Mouse (Mus musculus) hindbrain, embryonic 13.5 days (tissue): ENCODE measurements around the gene Ung. TPM values are rescaled to one million over a fixed set of nuclear protein-coding genes. Genes with fewer than 3 reads are reported as not detected.

Source experiments
- ATAC-seq: fragments of 200-750 bp; cut with Nextera tagmentation; 2 replicates; pipeline ENCODE4 v1.8.0; 2017; ENCODE audit warnings: moderate TSS enrichment; ENCODE audit not compliant: low FRiP score
- H3K27ac ChIP-seq: fragments of 300-500 bp; sonication (generic); 2 replicates; pipeline ENCODE4 v1.5.1; 2015; ENCODE audit warnings: inconsistent platforms, mild to moderate bottlenecking, moderate library complexity
- H3K27me3 ChIP-seq: fragments of 300-500 bp; sonication (generic); 2 replicates; pipeline ENCODE4 v1.6.1; 2015; ENCODE audit warnings: mild to moderate bottlenecking, inconsistent platforms
- H3K36me3 ChIP-seq: fragments of 300-500 bp; sonication (generic); 2 replicates; pipeline ENCODE4 v1.6.1; 2015; ENCODE audit warnings: mild to moderate bottlenecking, inconsistent platforms
- H3K4me1 ChIP-seq: fragments of 300-500 bp; sonication (generic); replicated peaks from 2 replicates; pipeline ENCODE4 v1.6.1; 2015; ENCODE audit warnings: inconsistent platforms
- H3K4me2 ChIP-seq: fragments of 300-500 bp; sonication (generic); 2 replicates; pipeline ENCODE4 v1.6.1; 2015; ENCODE audit warnings: inconsistent platforms, mild to moderate bottlenecking, moderate library complexity
- H3K4me3 ChIP-seq: fragments of 300-500 bp; sonication (generic); 2 replicates; pipeline ENCODE4 v1.5.1; 2015; ENCODE audit warnings: mild to moderate bottlenecking, inconsistent platforms
- H3K9ac ChIP-seq: fragments of 300-500 bp; sonication (generic); 2 replicates; pipeline ENCODE4 v1.6.1; 2015; ENCODE audit warnings: mild to moderate bottlenecking, inconsistent platforms
- H3K9me3 ChIP-seq: fragments of 300-500 bp; sonication (generic); 2 replicates; pipeline ENCODE4 v1.6.1; 2016; ENCODE audit warnings: inconsistent platforms
- WGBS: fragments of 180-500 bp; shearing (Covaris S2); methylation state at CpG from one replicate; pipeline ENCODE4 v1.1.7; 2015; 5-methylcytosine and 5-hydroxymethylcytosine counted together
- polyA plus RNA-seq: library from polyadenylated mRNA; unstranded; fragments of >200 nt; fragmentation: Nextera tagmentation; extraction: Ambion mirVana; gene quantifications from 2 replicates; pipeline ENCODE4 v1.2.1, GENCODE M21; 2015

Ung gene
- 10.4 and 11.1 TPM in 2 replicates for polyA plus RNA-seq

GRCm38 (mm10) chr5:114130211-114130605, at the start of gene Ung:
Ung (plus strand) TSS chr5:114130386.
- peaks cover 28% of the 10 kb centered on the region for H3K4me1 ChIP-seq
- H3K4me3 ChIP-seq: peak within 1 kb of the TSS; percentile 75
- H3K9ac ChIP-seq: peak within 1 kb of the TSS; percentile 72
- WGBS: 1% methylated on average over 29 of the region's 29 CpGs
- H3K27ac ChIP-seq: 0 out of 2 replicates have a peak within 1 kb of the TSS, but pooled peaks have one; percentile 30
- H3K4me2 ChIP-seq: peak within 1 kb of the TSS; percentile 97
- ATAC-seq: peak; percentile 65
- 0 out of 2 replicates have a peak, but pooled peaks cover 5% of the 10 kb centered on the region for H3K36me3 ChIP-seq
- no peaks in the 10 kb centered on the region for H3K27me3 ChIP-seq
- H3K9me3 ChIP-seq: no peaks in the 10 kb centered on the region

GRCm38 (mm10) chr5:114085501-114085900, 44.7 kb upstream of the Ung start:
- Histone ChIP-seq H3K4me2 (no peak overlapping the region), H3K4me1 (peaks cover 21% of the 10 kb centered on the region), H3K4me3 (no peak overlapping the region), H3K27me3 (no peaks in the 10 kb centered on the region), H3K9me3 (no peaks in the 10 kb centered on the region), H3K36me3 (peaks cover 7% of the 10 kb centered on the region), H3K9ac (no peak overlapping the region), H3K27ac (no peak overlapping the region)
- no peak for ATAC-seq
- 80% methylated on average over 14 of the region's 14 CpGs for WGBS

GRCm38 (mm10) chr5:114087875-114088480, 42.2 kb upstream of the Ung start:
- H3K9ac ChIP-seq: no peak overlapping the region
- no peaks in the 10 kb centered on the region for H3K9me3 ChIP-seq
- 74% methylated on average over 12 of the region's 12 CpGs for WGBS
- peaks cover 7% of the 10 kb centered on the region; the same call in 1 of the 2 replicates for H3K36me3 ChIP-seq
- no peak overlapping the region for H3K4me2 ChIP-seq
- peaks cover 27% of the 10 kb centered on the region for H3K4me1 ChIP-seq
- no peak overlapping the region for H3K4me3 ChIP-seq
- no peak overlapping the region for H3K27ac ChIP-seq
- no peaks in the 10 kb centered on the region for H3K27me3 ChIP-seq
- no peak for ATAC-seq

GRCm38 (mm10) chr5:114090421-114091013, 39.7 kb upstream of the Ung start:
- 12% methylated on average over 7 of the region's 7 CpGs for WGBS
- ATAC-seq: peak; percentile 31
- peak overlapping the region; percentile 96 for H3K27ac ChIP-seq
- H3K4me2 ChIP-seq: peak overlapping the region; percentile 66
- H3K4me1 ChIP-seq: peaks cover 27% of the 10 kb centered on the region
- H3K9ac ChIP-seq: peak overlapping the region; percentile 95
- H3K36me3 ChIP-seq: peaks cover under 1% of the 10 kb centered on the region; the same call in 1 of the 2 replicates
- peak overlapping the region; percentile 75 for H3K4me3 ChIP-seq
- H3K9me3 ChIP-seq: no peaks in the 10 kb centered on the region
- H3K27me3 ChIP-seq: peaks cover 3% of the 10 kb centered on the region; the same call in 1 of the 2 replicates

- Histone ChIP-seq H3K4me1 (peaks cover 27% of the 10 kb centered on the region), H3K9ac (peak within 1 kb of the TSS; percentile 95), H3K27ac (peak within 1 kb of the TSS; percentile 96), H3K9me3 (no peaks in the 10 kb centered on the region), H3K36me3 (no peaks in the 10 kb centered on the region), H3K27me3 (peaks cover 3% of the 10 kb centered on the region; the same call in 1 of the 2 replicates), H3K4me2 (peak within 1 kb of the TSS; percentile 66), H3K4me3 (peak within 1 kb of the TSS; percentile 75)
- 3% methylated on average over 40 of the region's 40 CpGs for WGBS
- ATAC-seq: peak; percentile 87
Observed at GRCm38 (mm10) chr5:114091057-114091807, 39.0 kb upstream of the Ung start, which contains the start of gene Svop. Svop (minus strand) TSS chr5:114091570.

- H3K9me3 ChIP-seq: no peaks in the 10 kb centered on the region
- H3K4me1 ChIP-seq: peaks cover 17% of the 10 kb centered on the region
- peaks cover 26% of the 10 kb centered on the region for H3K36me3 ChIP-seq
- peak; percentile 88 for ATAC-seq
- peak overlapping the region; percentile 99 for H3K4me2 ChIP-seq
- peak overlapping the region; percentile 86 for H3K27ac ChIP-seq
- H3K4me3 ChIP-seq: peak overlapping the region; percentile 77
- H3K27me3 ChIP-seq: 0 out of 2 replicates have a peak, but pooled peaks cover 3% of the 10 kb centered on the region
- WGBS: 10% methylated on average over 35 of the region's 37 CpGs
- H3K9ac ChIP-seq: peak overlapping the region; percentile 92
Observed at GRCm38 (mm10) chr5:114099709-114100389, 30.3 kb upstream of the Ung start.

- H3K27me3 ChIP-seq: 0 out of 2 replicates have a peak, but pooled peaks cover 3% of the 10 kb centered on the region
- H3K4me3 ChIP-seq: peak overlapping the region; percentile 77
- peak; percentile 73 for ATAC-seq
- peaks cover 17% of the 10 kb centered on the region for H3K4me1 ChIP-seq
- H3K4me2 ChIP-seq: peak overlapping the region; percentile 99
- H3K27ac ChIP-seq: peak overlapping the region; percentile 86
- peaks cover 33% of the 10 kb centered on the region for H3K36me3 ChIP-seq
- no peaks in the 10 kb centered on the region for H3K9me3 ChIP-seq
- peak overlapping the region; percentile 92 for H3K9ac ChIP-seq
- 5% methylated on average over 36 of the region's 64 CpGs for WGBS
Observed at GRCm38 (mm10) chr5:114100390-114101099, 29.6 kb upstream of the Ung start.

GRCm38 (mm10) chr5:114101873-114102272, 28.3 kb upstream of the Ung start:
- H3K4me1 ChIP-seq: peaks cover 17% of the 10 kb centered on the region
- 0 out of 2 replicates have a peak, but pooled peaks cover 3% of the 10 kb centered on the region for H3K27me3 ChIP-seq
- ATAC-seq: no peak
- no peak overlapping the region for H3K4me2 ChIP-seq
- H3K36me3 ChIP-seq: peaks cover 46% of the 10 kb centered on the region
- no peak overlapping the region for H3K27ac ChIP-seq
- H3K4me3 ChIP-seq: no peak overlapping the region
- WGBS: 83% methylated on average over 4 of the region's 4 CpGs
- no peaks in the 10 kb centered on the region for H3K9me3 ChIP-seq
- H3K9ac ChIP-seq: no peak overlapping the region

GRCm38 (mm10) chr5:114102807-114103206, 27.4 kb upstream of the Ung start:
- Histone ChIP-seq H3K4me2 (no peak overlapping the region), H3K4me1 (peaks cover 17% of the 10 kb centered on the region), H3K36me3 (peaks cover 55% of the 10 kb centered on the region), H3K27me3 (0 out of 2 replicates have a peak, but pooled peaks cover 3% of the 10 kb centered on the region), H3K9ac (no peak overlapping the region), H3K27ac (no peak overlapping the region), H3K9me3 (no peaks in the 10 kb centered on the region), H3K4me3 (no peak overlapping the region)
- WGBS: 79% methylated on average over 1 of the region's 1 CpGs
- ATAC-seq: no peak

GRCm38 (mm10) chr5:114106391-114106935, 23.7 kb upstream of the Ung start:
- Histone ChIP-seq H3K36me3 (peaks cover 92% of the 10 kb centered on the region), H3K4me1 (peaks cover 3% of the 10 kb centered on the region), H3K9ac (no peak overlapping the region), H3K27me3 (no peaks in the 10 kb centered on the region), H3K4me2 (no peak overlapping the region), H3K27ac (no peak overlapping the region), H3K9me3 (no peaks in the 10 kb centered on the region), H3K4me3 (no peak overlapping the region)
- WGBS: 76% methylated on average over 16 of the region's 16 CpGs
- ATAC-seq: no peak

GRCm38 (mm10) chr5:114113334-114113733, 16.9 kb upstream of the Ung start:
- WGBS: 84% methylated on average over 6 of the region's 6 CpGs
- no peak overlapping the region for H3K4me3 ChIP-seq
- no peaks in the 10 kb centered on the region for H3K9me3 ChIP-seq
- no peak overlapping the region for H3K27ac ChIP-seq
- H3K4me2 ChIP-seq: no peak overlapping the region
- H3K36me3 ChIP-seq: peaks cover 100% of the 10 kb centered on the region
- no peak overlapping the region for H3K9ac ChIP-seq
- H3K4me1 ChIP-seq: no peaks in the 10 kb centered on the region
- no peak for ATAC-seq
- no peaks in the 10 kb centered on the region for H3K27me3 ChIP-seq
